17 mouse cellular contexts compared by ENCODE assay signal in the genomic region with DNA sequence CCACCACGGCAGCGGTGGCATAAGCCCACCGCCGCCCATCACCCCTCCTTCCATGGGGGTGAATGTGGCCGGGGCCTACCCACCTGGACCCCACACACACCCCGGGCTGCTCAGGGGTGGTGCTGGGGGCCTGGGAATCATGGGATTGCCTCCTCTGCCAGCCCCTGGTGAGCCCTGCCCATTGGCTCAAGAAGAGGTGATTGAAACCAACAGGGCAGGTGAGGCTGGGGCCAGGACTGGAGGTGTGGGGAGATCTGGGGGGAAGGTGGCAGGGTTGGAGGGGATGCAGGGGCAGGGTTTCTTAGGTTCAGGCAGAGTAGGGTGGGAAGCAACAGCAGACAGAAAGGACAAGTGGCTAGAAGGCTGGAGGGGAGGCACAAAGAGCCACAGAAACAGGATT.
"Had no signal": no experiment of that assay in that cellular context is flagged by ENCODE, and none has a peak within 500 bp of the region (broad histone marks: within the 10 kb centered on the region; RNA-seq: fewer than 3 reads in every experiment).

No protein-coding gene starts in this region.

- H3K4me3 ChIP-seq: kidney, embryonic 15.5 days; limb, embryonic 10.5 days; limb, embryonic 13.5 days; liver, embryonic 12.5 days; liver, embryonic 15.5 days; lung, embryonic 15.5 days had no signal

- H3K9ac ChIP-seq: kidney, embryonic 15.5 days; limb, embryonic 13.5 days; liver, embryonic 12.5 days; liver, embryonic 15.5 days; lung, embryonic 15.5 days had no signal

- H3K9me3 ChIP-seq: kidney, embryonic 15.5 days; limb, embryonic 10.5 days; limb, embryonic 13.5 days; liver, embryonic 12.5 days; liver, embryonic 15.5 days; lung, embryonic 15.5 days had no signal

- DNase-seq: kidney, postnatal 10 days; kidney, postnatal 36 days; layer of hippocampus, adult 9-11 months; liver; lung, adult 18-20 months; lung, postnatal 10 days; lung, postnatal 4 days; midbrain, embryonic 14.5 days; thymus, adult 18-20 months; thymus, postnatal 36 days had no signal

- H3K36me3 ChIP-seq: kidney, embryonic 15.5 days; limb, embryonic 10.5 days; limb, embryonic 13.5 days; liver, embryonic 12.5 days; liver, embryonic 15.5 days; lung, embryonic 15.5 days had no signal

- H3K27ac ChIP-seq: kidney, embryonic 15.5 days; limb, embryonic 10.5 days; limb, embryonic 13.5 days; liver, embryonic 12.5 days; liver, embryonic 15.5 days; lung, embryonic 15.5 days had no signal

- ATAC-seq: liver, embryonic 12.5 days had no signal

- H3K4me2 ChIP-seq: kidney, embryonic 15.5 days; limb, embryonic 13.5 days; liver, embryonic 12.5 days; liver, embryonic 15.5 days; lung, embryonic 15.5 days; midbrain, embryonic 11.5 days had no signal
